Mouse (Mus musculus) splenic B cell, adult 2 months (primary cell): ENCODE data around the gene Haghl.

ENCODE experiments used
- DNase-seq: peaks from one replicate; pipeline ENCODE4 v3.0.0-alpha.2; 2011; ENCODE audit warnings: low read depth, low spot score
- H3K27me3 ChIP-seq: 2 replicates; pipeline ENCODE4 v1.6.1; 2012; ENCODE audit warnings: mild to moderate bottlenecking, low read length, moderate library complexity, mixed read lengths; ENCODE audit not compliant: control insufficient read depth, poor library complexity, insufficient read depth, severe bottlenecking
- H3K36me3 ChIP-seq: 2 replicates; pipeline ENCODE4 v1.6.1; 2012; ENCODE audit warnings: mild to moderate bottlenecking, low read length, moderate library complexity, mixed read lengths; ENCODE audit not compliant: control insufficient read depth, poor library complexity, insufficient read depth, severe bottlenecking

Haghl gene

GRCm38 (mm10) chr17:25806507-25806906 is 21.0 kb upstream of the Haghl start:
- DNase-seq, result no peak
- no peaks in the 10 kb centered on the region; the same call in 1 of the 2 replicates for H3K27me3 ChIP-seq
- H3K36me3 ChIP-seq, result no peaks in the 10 kb centered on the region

GRCm38 (mm10) chr17:25802825-25803517 is 17.5 kb upstream of the Haghl start:
- Histone ChIP-seq H3K36me3 (no peaks in the 10 kb centered on the region), H3K27me3 (no peaks in the 10 kb centered on the region)
- DNase-seq, result no peak

- no peaks in the 10 kb centered on the region for H3K27me3 ChIP-seq
- no peaks in the 10 kb centered on the region for H3K36me3 ChIP-seq
- DNase-seq, result peak; percentile 89
Observed at GRCm38 (mm10) chr17:25801029-25801428, 15.6 kb upstream of the Haghl start.

GRCm38 (mm10) chr17:25796951-25797369 is 11.5 kb upstream of the Haghl start, which contains the start of gene Metrn:
Gene Metrn (minus strand): TSS chr17:25797136.
- peak; percentile 81 for DNase-seq
- Histone ChIP-seq H3K36me3 (no peaks in the 10 kb centered on the region), H3K27me3 (no peaks in the 10 kb centered on the region)

GRCm38 (mm10) chr17:25796211-25796771 is 10.8 kb upstream of the Haghl start:
- DNase-seq, result no peak
- Histone ChIP-seq H3K36me3 (no peaks in the 10 kb centered on the region), H3K27me3 (no peaks in the 10 kb centered on the region)

- no peak for DNase-seq
Observed at GRCm38 (mm10) chr17:25795609-25796092, 10.2 kb upstream of the Haghl start, which contains the start of gene AC134908.4. Gene AC134908.4 (minus strand): TSS chr17:25795659.

GRCm38 (mm10) chr17:25794998-25795397 is 9.5 kb upstream of the Haghl start:
- no peak for DNase-seq
- Histone ChIP-seq H3K36me3 (no peaks in the 10 kb centered on the region), H3K27me3 (no peaks in the 10 kb centered on the region)

More at GRCm38 (mm10) chr17:25795609-25796092, 10.2 kb upstream of the Haghl start, which contains the start of gene AC134908.4:
- no peaks in the 10 kb centered on the region for H3K36me3 ChIP-seq
- no peaks in the 10 kb centered on the region for H3K27me3 ChIP-seq

- DNase-seq, result no peak
- H3K36me3 ChIP-seq, result peaks cover 3% of the 10 kb centered on the region; the same call in 1 of the 2 replicates
- H3K27me3 ChIP-seq, result no peaks in the 10 kb centered on the region
Observed at GRCm38 (mm10) chr17:25794197-25794596, 8.7 kb upstream of the Haghl start.

- no peaks in the 10 kb centered on the region for H3K27me3 ChIP-seq
- DNase-seq, result peak; percentile 68
- peaks cover 3% of the 10 kb centered on the region; the same call in 1 of the 2 replicates for H3K36me3 ChIP-seq
Observed at GRCm38 (mm10) chr17:25792615-25793014, 7.1 kb upstream of the Haghl start, which contains the start of gene Fam173a. Gene Fam173a (minus strand): TSS chr17:25792901.

- DNase-seq, result peak; percentile 86
- no peaks in the 10 kb centered on the region for H3K27me3 ChIP-seq
- peaks cover 3% of the 10 kb centered on the region; the same call in 1 of the 2 replicates for H3K36me3 ChIP-seq
Observed at GRCm38 (mm10) chr17:25791843-25792527, 6.5 kb upstream of the Haghl start.

GRCm38 (mm10) chr17:25791320-25791842 is 5.9 kb upstream of the Haghl start:
- H3K36me3 ChIP-seq, result peaks cover 3% of the 10 kb centered on the region; the same call in 1 of the 2 replicates
- no peak for DNase-seq
- no peaks in the 10 kb centered on the region for H3K27me3 ChIP-seq

- DNase-seq, result no peak
- H3K36me3 ChIP-seq, result peaks cover 4% of the 10 kb centered on the region
- H3K27me3 ChIP-seq, result no peaks in the 10 kb centered on the region
Observed at GRCm38 (mm10) chr17:25786781-25787504, 1.5 kb upstream of the Haghl start.

GRCm38 (mm10) chr17:25786280-25786679 is 807 bp upstream of the Haghl start, which contains the start of gene Ccdc78:
Gene Ccdc78 (plus strand): TSS chr17:25786580.
- Histone ChIP-seq H3K36me3 (peaks cover 4% of the 10 kb centered on the region), H3K27me3 (no peaks in the 10 kb centered on the region)
- DNase-seq, result no peak
